Mouse (Mus musculus) gastrocnemius, postnatal 36 days (tissue): Measurements from ENCODE around the gene Csnk1e. TPM values are rescaled to one million over a fixed set of nuclear protein-coding genes. Genes with fewer than 3 reads are reported as not detected.
"Not testable (repeated sequence)": the region's sequence is repeated elsewhere in the genome, so short reads cannot be mapped to it uniquely, and the experiment has no call there.

Experiments
- DNase-seq, 2 experiments: peaks; one replicate each; pipeline ENCODE4 v3.0.0; 2022
- intact Hi-C: fragments of 180-260 bp; cut with DNase I; formaldehyde crosslinking; loops from one replicate; pipeline ENCODE4 v1.15.1; 2025
- long read RNA-seq, 2 experiments: library from polyadenylated mRNA; stranded (forward); transcript quantifications; one replicate each; pipeline ENCODE4 v2.0.0; 2021
- total RNA-seq, 2 experiments: library from RNA; stranded (reverse); gene quantifications; 2 replicates each; pipeline ENCODE4 v1.2.3; 2021

The Csnk1e gene
- total RNA-seq: 10 to 100 TPM; 46.7 to 50.7 TPM
- long read RNA-seq, experiment 1, transcript Csnk1e-202 (11 exons, 1,391 nt): major isoform, 12 of 22 reads
- long read RNA-seq, experiment 1, partial matches to known transcripts: 3 of 22 reads
- long read RNA-seq, experiment 1, other reads (novel, unspliced or antisense): 6 of 22 reads
- long read RNA-seq, experiment 2, transcript Csnk1e-202 (11 exons, 1,391 nt): major isoform, 16 of 33 reads
- long read RNA-seq, experiment 2, partial matches to known transcripts: 4 of 33 reads
- long read RNA-seq, experiment 2, other reads (novel, unspliced or antisense): 9 of 33 reads

- intact Hi-C loops: no loop called here
- peak; percentile 60 to 63 for DNase-seq
Measured at GRCm38 (mm10) chr15:79455106-79455810, at the start of gene Csnk1e. Gene Csnk1e, minus strand, starts transcription at chr15:79455566.

GRCm38 (mm10) chr15:79504707-79505452 lies 49.5 kb upstream of the Csnk1e start, which contains the start of gene Kcnj4:
Gene Kcnj4, minus strand, starts transcription at chr15:79505241.
- no peak for DNase-seq
- intact Hi-C loops: no loop called here

GRCm38 (mm10) chr15:79503438-79503837 lies 48.1 kb upstream of the Csnk1e start:
- intact Hi-C loops: no loop called here
- no peak for DNase-seq

DNA sequence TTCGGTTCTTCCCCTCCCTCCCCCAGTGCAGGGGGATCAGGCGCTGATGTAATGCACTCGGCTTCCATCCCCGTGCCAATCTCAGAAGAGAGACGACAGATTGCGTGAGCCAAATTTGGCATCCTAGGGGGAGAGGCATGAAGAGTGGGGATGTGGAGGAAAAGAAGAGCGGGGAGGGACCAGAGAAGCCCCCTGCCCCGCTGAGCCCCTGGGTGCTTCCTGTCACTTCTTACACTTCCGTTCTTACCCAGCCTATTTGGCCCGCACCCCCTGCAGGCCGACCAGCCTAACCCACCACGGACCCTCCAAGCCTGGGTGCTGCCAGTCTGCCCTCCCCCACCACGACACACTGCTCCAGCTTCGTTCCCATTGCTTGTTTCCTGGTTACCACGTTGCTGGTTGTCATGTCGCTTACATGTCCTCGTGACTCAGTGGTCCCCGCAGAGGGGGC lies 47.5 kb upstream of the Csnk1e start:
- no peak for DNase-seq
- intact Hi-C loops: no loop called here

DNA sequence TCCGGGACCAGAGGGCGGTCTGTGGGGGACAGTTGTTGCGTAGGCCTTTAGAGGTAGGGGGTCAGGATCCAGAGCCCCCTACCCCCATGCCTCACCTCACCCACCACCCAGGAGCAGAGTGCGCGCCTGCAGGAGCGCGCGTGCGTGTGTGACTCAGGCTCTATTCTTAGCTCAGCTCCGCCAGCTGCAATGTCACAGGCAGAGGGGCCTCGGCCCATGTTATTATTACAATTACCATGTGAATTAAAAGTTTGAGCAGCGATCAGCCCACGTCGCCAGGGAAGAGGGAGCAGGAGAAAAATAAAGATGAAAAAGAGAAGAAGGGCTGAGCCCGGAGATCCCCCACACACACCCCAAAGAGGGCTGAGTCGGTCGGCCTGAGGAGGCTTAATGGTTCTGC lies 44.7 kb upstream of the Csnk1e start:
- intact Hi-C loops: no loop called here
- no peak for DNase-seq

DNA sequence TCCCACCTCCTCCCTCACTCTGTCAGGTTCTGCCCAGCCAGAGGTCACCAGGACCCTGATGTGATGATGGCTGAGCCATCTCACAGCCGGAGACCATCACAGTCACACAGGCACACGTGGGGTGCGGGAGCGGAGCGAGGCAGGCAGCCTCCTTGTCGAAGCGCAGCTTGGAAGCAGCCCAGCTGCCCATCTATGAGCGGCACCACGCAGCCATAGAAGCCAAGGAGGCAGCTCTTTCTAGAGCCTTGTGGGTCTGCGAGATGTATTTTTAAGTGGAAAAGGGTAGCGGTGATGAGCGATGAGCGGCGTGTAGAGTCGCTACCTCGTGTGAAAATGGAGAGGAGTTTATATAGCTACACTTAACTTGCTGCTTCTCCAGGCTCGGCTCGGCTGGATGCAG lies 38.2 kb upstream of the Csnk1e start:
- no peak for DNase-seq
- intact Hi-C loops: no loop called here

GRCm38 (mm10) chr15:79489463-79489862 lies 34.1 kb upstream of the Csnk1e start:
- intact Hi-C loops: loop anchor here (5.0 kb wide), 1 partner anchor 113 kb away; no protein-coding TSS in a partner anchor
- no peak for DNase-seq

DNA sequence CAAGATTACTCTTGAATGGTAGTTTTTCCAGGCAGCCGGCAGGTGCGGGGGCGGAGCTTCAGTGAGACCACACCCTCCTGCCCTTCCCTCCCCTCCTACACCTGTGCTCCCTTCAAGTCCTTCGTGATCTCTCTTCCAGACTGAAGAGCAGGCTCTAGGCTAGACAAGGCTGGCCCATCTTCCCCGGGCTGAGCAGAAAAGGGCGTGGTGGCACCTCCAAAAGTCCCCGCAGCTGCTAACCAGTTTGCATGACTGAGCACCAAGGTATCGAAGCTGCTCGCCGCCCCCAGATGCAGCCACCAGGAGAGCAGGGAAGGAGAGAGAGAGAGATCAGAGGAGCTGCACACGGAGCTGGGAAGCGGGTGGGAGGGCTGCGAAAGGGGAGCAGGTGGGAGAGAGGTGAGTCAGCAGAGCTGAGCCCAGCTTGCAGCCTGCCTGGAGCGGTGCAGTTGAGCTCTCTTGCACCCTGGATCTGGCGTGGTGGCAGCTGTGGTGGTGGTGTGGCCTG lies 25.9 kb upstream of the Csnk1e start:
- intact Hi-C loops: no loop called here
- no peak for DNase-seq

- intact Hi-C loops: no loop called here
- DNase-seq: no peak
Measured at GRCm38 (mm10) chr15:79477227-79477626, 21.9 kb upstream of the Csnk1e start.

DNA sequence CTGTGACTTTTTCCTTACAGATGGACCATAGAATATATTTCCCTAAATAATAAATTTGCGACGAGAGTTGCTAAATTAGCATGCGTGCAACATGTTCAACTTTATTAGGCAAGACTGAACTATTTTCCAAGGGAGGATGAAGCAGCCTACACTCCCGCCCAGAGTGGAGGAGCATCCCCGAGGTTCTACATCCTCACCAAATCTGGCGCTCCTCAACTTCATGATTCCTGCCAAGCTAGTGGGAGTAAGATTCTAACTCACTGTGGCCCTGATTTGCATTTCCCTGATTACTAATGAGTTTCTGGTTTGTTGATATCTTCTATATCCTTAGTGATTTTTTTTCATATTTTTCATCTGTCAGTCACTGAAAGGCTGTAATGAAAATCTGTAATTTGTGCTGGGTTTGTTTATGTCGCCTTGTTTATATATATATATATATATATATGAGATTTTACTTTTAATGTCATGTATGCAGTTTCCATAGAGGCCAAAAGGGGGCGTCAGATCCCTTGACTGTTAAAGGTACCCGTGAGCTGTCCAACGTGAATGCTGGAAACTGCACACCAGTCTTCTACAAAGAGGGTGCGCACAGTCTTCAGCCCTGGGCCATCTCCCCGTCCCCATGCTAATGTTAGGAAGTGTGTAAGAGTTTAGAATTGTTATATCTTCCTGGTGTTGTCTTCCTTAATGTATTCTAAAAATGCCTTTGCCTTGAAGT lies 18.4 kb upstream of the Csnk1e start:
- DNase-seq: no peak
- intact Hi-C loops: no loop called here

DNA sequence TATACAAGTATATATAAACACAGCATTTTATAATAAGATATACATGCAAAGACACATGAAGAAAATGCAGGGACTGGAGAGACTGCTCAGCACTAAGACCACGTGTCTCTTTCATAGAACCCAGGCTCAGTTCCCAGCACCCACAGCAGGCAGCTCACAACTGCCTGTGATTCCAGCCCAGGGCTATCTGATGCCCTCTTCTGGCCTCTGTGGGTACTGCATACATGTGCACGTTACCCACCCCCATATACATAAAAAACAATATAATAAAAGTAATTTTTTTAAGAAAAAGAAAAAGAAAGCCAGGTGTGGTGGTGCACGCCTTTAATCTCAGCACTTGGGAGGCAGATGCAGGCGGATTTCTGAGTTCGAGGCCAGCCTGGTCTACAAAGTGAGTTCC lies 17.7 kb upstream of the Csnk1e start:
- intact Hi-C loops: no loop called here

GRCm38 (mm10) chr15:79471095-79471494 lies 15.7 kb upstream of the Csnk1e start:
- intact Hi-C loops: no loop called here
- DNase-seq: no peak

More for the DNA sequence above, 17.7 kb upstream of the Csnk1e start:
- no peak for DNase-seq

GRCm38 (mm10) chr15:79470583-79470982 lies 15.2 kb upstream of the Csnk1e start:
- no peak for DNase-seq
- intact Hi-C loops: no loop called here

GRCm38 (mm10) chr15:79469577-79469976 lies 14.2 kb upstream of the Csnk1e start:
- DNase-seq: no peak
- intact Hi-C loops: loop anchor here (5.0 kb wide), 2 partner anchors 92 to 247 kb away; no protein-coding TSS in a partner anchor

DNA sequence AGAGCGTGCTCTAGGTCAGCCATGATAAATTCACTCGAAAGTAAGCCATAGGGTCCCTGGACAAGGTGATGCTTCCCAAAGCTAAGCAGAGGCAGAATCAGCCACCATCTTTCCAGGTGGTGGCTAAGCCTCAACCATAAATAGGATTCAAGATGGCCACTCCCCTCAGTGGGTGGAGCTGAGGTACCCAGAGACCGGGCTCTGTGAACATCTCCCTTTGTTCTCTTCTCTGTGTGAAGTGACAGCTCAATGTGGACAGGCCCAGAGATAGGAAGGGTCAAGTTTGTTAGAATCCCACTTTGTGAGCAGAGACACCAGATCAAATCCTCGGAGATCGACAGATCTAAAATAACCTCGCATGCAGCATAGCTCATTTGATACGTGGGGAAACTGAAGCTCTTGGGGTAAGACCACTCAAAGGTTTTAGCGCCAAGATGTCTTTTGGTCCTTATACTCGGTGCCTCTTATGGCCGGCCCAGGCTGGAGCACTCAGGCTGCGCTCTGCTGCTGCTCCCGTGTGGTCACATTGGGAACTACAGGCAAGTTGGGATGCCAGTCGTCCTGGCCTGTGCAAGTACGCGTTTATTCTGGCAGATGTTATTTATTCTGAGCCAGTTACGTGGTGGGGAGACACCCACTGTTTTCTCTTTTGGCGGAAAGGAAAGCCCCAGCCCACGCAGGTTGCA lies 11.4 kb upstream of the Csnk1e start:
- peak; percentile 83 for DNase-seq
- intact Hi-C loops: loop anchor here (2.0 to 5.0 kb wide), 4 partner anchors 54 to 244 kb away; no protein-coding TSS in a partner anchor

DNA sequence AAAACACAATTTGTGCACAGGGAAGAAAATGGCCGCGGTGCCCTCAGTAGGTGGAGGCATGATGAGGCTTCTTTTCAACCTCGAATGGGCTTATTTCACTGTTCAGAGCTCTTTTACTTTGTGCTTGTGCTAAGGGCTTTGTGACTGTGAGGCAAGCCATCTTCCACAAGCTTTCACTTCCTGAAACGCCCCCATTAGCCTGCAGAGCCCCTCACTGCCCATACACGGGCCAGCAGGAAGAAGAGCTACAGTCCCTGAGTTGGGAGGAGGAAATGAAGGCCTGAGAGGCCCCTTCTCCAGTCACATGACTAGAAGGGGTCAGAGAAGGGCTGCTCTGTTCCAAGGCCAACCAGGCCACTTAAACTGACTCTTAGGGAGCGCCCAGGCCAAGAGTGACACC lies 1.2 kb upstream of the Csnk1e start:
- DNase-seq: no peak
- intact Hi-C loops: no loop called here

DNA sequence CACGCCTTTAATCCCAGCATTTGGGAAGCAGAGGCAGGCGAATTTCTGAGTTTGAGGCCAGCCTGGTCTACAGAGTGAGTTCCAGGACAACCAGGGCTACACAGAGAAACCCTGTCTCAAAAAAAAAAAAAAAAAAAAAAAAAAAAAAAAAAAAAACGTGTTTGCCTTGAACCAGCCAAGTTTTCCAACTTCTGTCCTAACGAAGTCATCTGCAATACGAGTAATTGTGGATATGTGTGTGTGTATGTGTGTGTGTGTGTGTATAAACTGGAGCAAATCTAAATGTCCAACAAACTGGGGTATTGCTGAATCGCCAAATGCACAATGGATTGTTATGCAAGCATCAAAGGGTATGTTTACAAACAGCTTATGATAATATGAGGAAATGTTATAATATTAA lies 738 bp upstream of the Csnk1e start:
- intact Hi-C loops, DNase-seq: not testable (repeated sequence)

DNA sequence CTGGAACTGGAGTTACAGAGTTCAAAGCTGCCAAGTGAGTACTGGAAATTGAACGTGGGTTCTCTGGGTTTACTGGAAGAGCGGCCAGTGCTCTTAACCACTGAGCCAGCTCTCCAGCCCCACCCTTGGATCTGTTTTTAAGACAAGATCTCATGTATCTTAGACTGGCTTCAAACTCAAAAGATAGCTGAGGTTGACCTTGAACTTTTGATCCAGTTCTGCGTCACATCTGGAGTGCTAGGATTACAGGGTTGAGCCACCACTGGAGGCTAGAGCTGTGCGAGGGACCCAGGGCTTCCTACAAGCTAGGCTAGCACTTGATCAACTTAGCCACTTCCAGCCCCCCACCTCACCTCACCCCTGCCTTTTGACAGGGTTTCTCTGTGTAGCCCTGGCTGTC lies 1.5 kb downstream of the Csnk1e start:
- DNase-seq: no peak
- intact Hi-C loops: no loop called here

DNA sequence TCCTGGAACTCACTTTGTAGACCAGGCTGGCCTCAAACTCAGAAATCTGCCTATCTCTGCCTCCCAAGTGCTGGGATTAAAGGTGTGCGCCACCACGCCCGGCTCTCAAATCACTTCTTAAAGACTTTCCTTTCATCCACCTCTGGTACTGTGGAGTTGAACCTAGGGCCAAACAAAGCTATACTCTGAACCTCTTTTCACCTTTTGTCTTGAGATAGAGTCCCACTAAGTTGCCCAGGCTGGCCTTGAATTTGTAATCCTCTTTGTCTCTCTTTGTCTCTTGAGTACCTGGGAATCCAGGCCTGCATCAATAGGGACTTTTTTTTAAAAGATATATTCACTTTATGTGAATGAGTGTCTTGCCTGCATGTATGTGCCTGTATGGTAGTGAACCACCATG lies 7.3 kb downstream of the Csnk1e start:
- DNase-seq: no peak
- intact Hi-C loops: no loop called here
